Mouse (Mus musculus): ENCODE data around the gene 4932438A13Rik.

4932438A13Rik gene

DNA sequence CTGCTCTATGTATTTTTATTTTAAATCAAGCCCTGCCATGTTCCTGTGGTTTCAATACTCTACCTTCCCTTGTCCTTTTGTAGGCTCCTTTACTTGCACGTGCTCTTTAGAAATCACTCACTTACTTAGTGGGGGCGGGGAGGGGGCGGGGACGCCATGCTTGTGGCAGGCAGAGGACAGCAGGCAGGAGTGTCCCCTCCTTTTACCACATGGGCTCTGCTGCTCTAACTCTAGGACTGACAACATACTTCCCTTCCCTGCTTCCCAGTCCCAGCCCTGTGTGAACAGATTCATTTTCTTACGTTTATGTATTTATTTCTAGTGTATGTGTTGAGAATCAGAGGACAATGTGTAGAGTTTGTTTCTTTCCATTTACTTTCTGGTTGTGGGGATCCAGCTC, 78.7 kb downstream of the 4932438A13Rik start:
- DNase-seq (ENCODE audit: low spot score) = no peak

DNA sequence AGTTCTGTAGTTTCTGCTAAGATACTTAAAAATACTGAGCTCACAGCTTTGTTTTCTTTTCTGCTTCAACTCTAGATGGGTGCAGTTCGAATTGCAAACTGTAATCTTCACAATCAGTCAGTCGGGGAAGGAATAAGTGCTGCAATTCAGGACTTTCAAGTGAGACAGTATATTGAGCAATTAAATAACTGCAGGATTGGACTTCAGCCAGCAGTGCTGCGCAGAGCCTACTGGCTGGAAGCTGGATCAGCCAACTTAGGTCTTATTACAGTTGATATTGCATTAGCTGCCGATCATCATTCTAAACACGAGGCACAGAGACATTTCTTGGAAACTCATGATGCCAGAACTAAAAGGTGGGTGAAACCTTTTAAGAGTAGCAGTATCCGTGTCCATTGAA, 79.2 kb downstream of the 4932438A13Rik start:
- no peak for DNase-seq (ENCODE audit: low spot score)

DNA sequence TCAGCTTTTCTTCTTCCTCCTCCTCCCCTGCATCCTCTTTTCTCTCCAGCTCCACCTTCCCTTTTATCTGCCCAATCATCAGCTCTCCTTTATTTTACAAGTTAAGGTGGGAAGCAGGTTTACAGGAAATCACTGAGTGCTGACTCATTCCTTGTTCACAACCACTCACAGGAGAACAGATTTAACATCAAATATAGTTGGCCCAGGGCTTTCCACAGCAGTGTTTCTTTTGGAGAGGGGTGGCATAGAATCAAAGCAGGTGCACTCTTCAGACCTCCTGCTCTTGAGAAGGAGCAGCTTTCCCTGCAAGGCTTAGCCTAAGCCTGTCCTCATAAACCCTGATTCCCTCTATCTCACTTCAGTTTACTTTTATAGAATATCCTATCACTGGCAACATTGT, 80.8 kb downstream of the 4932438A13Rik start:
- no peak for DNase-seq (ENCODE audit: low spot score)

DNA sequence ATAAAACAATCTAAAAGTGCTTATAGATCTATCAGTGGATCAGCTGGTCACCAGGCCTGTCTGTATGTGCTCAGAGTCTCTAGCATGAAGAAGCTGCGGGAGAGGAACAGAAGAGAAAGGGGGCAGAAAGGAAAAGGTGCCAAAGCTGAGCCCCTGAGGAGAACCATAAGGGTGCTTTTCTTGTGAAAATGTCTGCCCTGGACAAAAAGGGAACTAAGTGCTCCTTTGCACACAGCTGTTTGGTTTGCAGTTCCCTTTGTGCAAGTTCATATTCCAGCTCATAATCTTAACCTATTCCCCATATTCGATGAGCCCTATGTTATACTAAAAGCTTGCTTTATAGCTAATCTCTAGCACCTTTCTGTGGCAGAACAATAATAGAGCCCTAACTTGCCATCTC, 175.1 kb downstream of the 4932438A13Rik start:
- no peak for DNase-seq (ENCODE audit: low spot score)

DNA sequence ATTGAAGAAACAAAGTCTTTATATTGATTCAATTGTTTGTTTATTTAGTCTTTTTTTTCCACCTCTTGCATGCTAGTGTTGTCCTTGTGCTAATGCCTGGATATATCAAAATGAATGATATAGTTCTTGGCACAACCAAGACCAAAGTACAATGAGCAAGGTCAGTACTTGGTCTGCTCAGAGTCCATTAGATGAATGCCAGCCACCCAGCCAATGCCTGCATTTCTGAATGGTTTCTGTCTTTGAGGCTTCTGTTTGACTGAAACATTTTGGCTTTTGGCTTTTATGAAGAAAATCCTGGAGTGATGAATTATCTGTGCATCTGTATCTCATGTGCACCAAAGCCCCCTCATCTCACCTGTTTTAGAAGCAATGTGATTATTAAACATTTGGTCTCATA, 176.9 kb downstream of the 4932438A13Rik start:
- no peak for DNase-seq (ENCODE audit: low spot score)

DNA sequence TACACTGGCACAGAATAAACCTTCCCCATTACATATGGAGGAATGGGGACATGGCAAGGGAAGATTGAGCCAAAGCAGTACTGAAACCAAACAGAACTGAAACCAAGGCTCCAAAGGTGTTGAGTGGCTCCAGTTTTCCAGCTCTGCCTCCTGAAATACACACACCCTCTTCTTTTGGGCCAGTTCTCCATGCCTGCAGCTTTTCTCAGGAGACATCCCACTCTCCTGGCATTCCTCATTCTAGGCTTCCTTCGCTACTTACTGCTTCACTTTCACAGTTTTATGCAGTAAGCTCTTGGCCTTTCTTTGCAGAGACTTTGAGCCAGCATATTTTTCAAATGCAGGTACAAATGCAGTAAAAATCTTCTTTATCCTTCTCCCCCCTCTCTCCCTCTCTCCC, 188.6 kb downstream of the 4932438A13Rik start:
- no peak for DNase-seq (ENCODE audit: low spot score)

DNA sequence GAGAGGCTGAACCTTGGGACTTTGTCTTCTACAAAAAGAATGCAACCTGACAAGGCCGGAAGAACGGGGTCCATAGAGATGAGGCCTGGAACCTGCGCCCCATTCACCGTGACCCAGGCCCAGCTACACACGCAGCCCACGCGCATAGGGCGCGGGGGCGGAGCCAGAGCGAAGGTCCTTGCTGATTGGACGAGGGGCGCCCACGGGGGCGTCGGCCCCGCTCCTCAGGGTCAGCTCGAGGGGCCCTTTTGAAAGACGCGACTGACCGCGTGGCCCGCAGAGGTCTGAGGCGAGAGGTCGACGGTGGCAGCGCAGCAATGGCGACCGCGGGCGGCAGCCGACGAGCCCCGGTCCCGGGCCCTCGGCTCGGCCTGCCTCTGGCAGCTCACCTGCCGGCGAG, 200.5 kb downstream of the 4932438A13Rik start, which contains the start of gene Adad1:
Adad1 (plus strand) TSS at position 122 of the 400 bp plus-strand sequence.
- DNase-seq (ENCODE audit: low spot score) = no peak

DNA sequence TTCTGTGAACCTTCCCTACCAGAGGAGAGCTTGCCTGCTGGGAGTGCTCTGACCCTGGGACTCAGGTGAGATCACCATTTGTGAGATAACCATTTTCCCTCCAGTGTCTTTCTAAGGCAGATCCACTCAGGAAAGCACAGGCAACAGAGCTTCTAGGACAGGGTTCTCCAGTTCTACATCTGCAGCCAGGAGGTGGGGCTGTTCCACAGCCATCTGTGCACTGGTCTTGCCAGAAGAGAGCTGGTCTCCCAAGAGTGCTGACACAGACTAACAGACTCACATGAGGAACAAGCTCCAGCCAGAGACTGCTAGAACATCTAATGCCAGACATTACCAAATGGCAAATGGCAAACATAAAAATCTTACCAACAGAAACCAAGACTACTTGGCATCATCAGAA, 210.3 kb downstream of the 4932438A13Rik start:
- DNase-seq (ENCODE audit: low spot score) = peak; percentile 9

DNA sequence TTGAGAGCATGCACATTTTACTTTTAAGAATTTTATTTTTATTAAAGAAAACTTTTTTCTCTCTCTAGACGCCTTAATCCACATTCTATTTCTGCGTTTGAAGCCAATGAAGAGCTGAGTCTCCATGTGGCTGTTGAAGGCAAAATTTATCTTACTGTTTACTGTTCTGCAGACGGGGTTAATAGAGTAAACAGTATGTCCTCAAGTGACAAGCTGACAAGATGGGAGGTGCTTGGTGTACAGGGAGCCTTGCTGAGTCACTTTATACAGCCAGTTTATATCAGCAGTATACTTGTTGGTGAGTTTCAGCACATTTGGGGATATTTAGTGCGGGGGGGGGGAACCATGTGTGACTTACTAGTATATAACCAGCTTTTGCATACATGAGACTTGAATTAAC, 222.0 kb downstream of the 4932438A13Rik start:
- no peak for DNase-seq (ENCODE audit: low spot score)

DNA sequence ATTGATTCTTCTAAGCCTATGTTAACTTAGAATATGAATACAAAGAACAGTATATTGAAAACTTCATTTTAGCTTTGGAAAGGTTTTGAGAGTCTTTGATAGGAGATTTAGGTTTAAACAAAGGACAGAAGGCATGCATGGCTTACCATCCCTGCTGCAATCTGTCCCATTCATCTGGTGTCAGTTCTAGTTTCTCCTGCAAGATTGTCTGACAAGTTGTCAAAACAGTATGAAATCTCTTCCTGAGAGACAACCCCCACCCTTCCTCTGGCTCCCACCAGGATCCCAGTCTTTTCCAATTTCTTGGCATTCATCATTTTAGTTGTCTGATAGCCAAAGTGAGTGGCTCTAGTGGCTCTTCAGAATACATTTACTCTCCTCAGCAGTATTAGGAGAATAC, 227.8 kb downstream of the 4932438A13Rik start:
- DNase-seq (ENCODE audit: low spot score) = no peak
